Mouse (Mus musculus) kidney, postnatal 14 days (tissue): ENCODE data around the gene Nup107.

Experiments used
- DNase-seq: peaks from one replicate; pipeline ENCODE4 v3.0.0; 2022; ENCODE audit warnings: mixed read lengths

Nup107 gene

DNA sequence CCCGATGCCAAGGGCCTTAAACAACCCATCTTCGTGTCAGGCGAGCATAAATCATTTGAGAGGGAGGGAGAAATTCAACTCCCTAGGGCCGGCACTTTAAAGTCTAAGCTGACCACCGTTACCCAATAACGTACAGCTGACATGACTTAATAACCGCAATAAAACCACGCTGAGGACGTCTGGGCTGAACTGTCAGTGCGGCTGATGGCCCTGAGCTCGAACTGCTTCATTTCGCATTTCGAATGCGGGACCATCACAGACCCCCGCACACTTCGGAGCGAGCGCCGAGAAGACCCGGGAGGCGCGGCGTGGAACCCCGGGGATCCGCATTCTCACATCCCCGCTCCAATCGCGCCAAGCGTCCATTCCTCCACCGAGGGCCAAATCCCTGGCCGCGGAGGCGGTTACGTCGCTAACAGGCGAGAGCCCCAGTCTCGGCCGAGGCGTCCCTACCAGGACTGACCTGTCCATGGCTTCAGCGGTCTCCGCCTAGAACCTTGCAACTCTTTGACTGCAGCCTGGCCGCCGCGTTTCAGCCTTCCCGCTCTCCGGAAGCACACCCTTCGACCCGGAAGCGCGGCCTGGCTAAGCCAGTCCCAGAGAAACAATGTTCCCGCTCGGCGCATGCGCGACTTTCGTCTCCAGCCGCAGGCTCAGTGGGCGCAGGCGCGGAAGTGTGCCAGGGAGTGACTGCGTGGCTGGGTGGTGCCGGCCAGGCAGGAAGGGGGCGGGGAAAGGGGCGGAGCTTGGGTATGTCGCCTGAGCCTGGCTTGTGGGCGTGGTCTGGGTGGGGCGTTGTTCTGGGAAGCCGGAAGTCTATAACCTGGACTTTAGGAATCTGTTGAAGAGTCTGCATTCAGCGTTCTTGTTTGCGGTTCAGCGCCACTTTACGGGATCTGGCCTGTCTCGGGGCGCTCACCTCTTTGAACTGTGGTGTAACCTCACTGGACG is at the start of gene Nup107:
TSS of gene Nup107 (minus strand) at position 565 of the 951 bp plus-strand sequence.
- DNase-seq, result peak; percentile 100

- no peak for DNase-seq
Observed at GRCm38 (mm10) chr10:117841765-117842164, 49.3 kb upstream of the Nup107 start.

GRCm38 (mm10) chr10:117840431-117840995 is 48.0 kb upstream of the Nup107 start:
- DNase-seq, result no peak

- no peak for DNase-seq
Observed at GRCm38 (mm10) chr10:117839737-117840136, 47.2 kb upstream of the Nup107 start.

DNA sequence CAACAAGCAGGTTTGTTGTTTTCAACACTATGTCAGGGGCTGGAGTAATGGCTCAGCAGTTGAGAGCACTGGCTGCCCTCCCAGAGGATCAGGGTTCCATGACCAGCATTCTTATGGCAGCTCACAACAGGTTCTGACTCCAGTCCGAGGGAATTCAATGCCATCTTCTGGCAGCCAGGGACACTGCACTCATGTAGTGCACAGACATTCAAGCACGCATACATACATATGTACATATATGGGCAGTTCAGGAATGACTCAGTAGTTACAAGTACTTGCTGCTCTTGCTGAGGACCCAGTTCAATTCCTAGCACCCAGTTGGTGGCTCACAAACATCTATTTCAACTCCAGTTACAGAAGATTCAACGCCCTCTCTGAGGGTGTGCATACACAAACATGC is 46.4 kb upstream of the Nup107 start:
- DNase-seq, result no peak

GRCm38 (mm10) chr10:117836354-117836753 is 43.8 kb upstream of the Nup107 start:
- DNase-seq, result no peak

DNA sequence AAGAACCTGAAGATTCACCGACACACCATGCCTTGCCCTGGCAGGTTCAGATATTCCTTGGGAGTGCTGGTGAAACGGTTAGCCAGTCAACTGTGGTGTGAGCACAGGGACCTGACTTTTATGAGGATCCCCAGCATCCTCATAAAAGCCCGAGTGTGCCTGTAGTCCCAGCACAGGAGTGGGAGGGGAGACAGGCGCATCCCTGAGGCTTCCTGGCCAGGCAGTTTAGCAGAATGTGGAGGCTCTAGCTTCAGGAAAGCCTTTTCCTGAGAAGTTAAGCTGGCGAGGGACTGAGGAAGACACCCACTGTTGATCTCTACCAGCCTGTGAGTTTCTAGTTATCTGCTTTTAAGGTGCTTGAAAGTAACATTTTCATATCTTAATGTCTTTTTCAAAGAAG is 42.9 kb upstream of the Nup107 start:
- no peak for DNase-seq

- no peak for DNase-seq
Observed at GRCm38 (mm10) chr10:117830797-117831196, 38.3 kb upstream of the Nup107 start.

DNA sequence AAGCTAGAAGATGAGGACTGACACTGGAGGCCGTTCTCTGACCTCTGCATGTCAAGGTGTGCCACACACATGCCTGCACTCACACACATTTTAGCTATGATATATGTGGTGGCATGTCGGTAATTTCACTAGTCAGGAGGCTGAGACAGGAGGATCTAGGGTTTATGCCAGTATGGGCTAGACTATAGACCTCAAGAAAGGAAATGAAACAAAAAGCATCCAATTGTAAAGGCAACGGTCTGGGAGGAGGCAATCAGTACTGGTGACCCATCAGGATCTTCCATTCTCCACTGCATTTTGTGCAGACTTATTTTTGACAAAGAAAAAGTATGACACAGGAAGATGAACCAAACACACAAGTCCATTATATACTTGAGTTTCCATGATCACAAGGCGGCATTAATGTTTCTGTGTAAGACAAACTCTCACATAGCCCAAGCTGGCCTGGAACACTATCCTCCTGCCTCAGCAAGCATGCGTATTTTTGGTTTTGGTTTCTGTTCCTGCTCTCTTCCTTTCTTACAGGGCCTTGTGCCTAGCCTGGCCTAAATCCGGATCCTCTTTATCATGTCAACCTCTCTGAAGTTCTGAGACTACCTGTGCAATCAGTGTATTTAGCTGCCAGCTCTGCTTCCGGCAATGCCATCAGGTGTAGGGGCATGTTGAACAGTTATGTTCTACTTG is 37.1 kb upstream of the Nup107 start:
- no peak for DNase-seq

DNA sequence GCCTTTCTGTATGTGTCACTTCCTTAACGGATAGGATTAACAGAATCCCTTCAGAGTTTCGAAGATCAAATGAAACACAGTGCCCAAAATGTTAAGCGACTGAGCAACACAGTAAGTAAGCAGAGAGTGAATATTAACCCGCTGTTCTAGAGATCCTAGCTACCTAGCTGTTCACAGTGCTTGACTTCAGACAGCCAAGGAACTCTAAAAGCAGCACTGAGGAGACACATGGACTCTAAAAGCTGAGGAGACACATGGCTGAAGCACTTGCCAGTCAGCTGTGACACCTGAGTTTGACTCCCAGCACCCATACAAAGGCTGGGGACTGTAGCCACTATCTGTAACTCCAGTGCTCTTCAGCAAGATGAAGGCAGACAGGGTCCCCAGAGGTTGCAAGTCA is 36.5 kb upstream of the Nup107 start:
- no peak for DNase-seq

GRCm38 (mm10) chr10:117828536-117828935 is 36.0 kb upstream of the Nup107 start:
- DNase-seq, result no peak

GRCm38 (mm10) chr10:117824647-117825046 is 32.1 kb upstream of the Nup107 start:
- no peak for DNase-seq

DNA sequence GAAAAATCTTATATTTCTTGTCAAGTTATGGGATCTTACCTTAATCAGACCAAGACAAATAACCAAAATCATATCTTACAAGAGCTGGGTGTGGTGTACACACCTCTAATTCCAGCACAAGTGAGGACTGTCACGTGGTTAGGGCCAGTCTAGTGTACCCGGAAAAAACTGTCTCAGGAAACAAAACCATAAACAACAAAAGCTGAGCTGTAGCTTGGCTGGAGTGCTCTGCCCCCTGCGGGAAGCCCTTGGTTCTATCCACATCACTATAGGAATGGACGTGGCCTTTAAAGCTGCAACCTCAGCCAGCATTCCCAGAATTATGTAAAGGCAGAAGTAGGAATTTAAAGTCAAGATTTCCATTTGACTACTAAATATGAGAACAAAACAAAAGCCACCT is 31.6 kb upstream of the Nup107 start:
- no peak for DNase-seq

- DNase-seq, result no peak
Observed at GRCm38 (mm10) chr10:117823321-117823720, 30.8 kb upstream of the Nup107 start.

DNA sequence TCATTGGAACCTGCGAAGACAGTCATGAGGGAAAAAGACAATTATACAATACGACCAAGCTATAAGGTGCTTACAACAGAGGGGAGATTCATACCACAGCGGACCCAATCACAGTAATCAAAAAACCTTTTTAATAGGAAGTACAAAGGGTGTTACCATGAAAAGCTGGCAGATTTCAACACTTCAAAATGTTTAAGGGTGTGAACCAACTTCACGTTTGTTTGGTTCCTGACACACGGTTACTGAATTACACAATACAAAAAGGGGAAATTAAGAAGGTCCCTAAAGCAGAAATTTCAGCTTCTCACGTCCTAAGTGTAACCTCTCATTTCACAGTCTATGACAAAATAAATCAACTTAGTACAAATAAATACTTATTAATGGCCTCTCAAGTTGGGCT is 26.1 kb upstream of the Nup107 start:
- DNase-seq, result no peak

GRCm38 (mm10) chr10:117816721-117817120 is 24.2 kb upstream of the Nup107 start:
- no peak for DNase-seq

DNA sequence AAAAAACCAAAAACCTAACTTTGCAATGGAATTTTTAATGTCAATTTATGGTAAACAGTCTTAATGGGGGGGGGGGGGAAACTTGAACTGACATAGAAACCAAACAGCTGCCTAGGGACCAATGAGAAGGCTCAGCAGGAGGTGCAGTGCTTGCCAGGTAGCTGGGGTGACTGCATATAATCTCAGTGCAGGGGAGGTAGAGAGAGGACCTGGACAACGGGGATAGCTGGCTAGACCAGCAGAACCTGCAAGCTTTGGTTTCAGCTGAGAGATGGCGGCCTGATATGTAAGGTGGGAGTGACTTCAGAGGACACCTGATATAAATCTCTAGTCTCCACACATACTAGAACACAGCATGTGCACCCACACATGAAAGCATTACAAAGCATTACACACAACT is 20.0 kb upstream of the Nup107 start:
- DNase-seq, result no peak

- no peak for DNase-seq
Observed at GRCm38 (mm10) chr10:117811555-117811954, 19.1 kb upstream of the Nup107 start.

- no peak for DNase-seq
Observed at GRCm38 (mm10) chr10:117810506-117810905, 18.0 kb upstream of the Nup107 start.

GRCm38 (mm10) chr10:117808068-117808467 is 15.6 kb upstream of the Nup107 start:
- no peak for DNase-seq

- no peak for DNase-seq
Observed at GRCm38 (mm10) chr10:117805919-117806318, 13.4 kb upstream of the Nup107 start.

DNA sequence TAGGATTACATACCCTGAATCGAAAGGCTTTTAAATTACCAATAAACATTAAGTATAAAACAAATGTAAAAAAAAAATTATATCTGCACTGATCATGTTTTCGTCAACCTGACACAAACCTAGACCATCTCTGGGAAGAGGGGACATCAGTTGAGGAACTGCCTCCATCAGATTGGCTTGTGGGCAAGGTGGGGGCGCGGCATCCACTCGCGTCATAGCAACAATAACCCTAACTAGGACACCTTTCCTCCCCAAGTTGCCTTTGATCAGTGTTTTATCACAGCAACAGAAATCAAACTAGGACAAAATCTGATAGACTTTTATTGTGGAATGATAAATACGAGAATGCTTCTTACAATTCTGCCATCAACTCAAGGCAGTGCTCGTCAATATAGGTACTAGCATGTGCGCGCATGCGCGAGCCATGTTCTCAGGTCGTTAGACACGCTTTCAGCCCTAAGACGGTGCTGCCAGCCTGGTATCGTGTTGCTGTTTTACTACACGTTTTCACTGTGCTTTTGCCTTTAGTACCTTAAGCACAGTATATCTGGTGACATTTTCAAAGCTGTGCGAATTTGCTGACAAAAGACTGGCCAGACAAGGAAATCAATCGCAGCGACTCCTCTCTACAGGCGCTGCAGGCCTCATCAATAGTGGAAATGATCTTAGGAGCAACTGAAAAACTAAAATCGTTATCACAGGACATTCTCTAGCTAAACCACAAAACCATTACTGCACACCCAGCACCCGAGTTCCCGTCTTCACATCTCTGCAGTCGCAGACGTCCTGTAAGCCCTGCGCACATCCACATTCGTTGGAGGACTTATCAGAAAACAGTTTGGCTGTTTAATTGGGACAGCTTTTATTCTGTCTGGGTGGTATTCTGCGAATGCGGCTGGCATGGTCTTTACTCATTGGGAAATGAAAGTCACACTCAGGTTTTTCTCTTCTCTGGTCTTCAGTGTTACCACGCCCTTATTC is 11.7 kb upstream of the Nup107 start:
- no peak for DNase-seq

DNA sequence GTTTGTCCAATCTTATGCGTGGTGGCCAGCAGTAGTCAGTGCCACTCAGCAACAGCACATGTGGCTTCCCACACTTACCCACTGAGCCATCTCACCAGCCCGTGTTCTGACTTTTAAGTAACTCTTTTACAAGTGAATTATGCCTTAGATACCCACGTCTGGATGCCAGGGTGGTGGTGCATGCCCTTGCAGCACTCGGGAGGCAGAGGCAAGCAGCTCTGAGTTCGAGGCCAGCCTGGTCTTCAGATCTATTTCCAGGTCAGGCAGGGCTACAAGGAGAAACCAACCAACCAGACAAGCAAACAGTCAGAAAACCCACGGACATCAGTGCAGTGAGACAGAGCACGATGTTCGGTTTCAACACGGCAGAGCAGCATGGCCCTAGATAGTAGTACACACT is 9.4 kb upstream of the Nup107 start:
- no peak for DNase-seq
